Mouse (Mus musculus) embryonic facial prominence, embryonic 11.5 days (tissue): ENCODE results near the gene Eml6. TPM values are rescaled to one million over a fixed set of nuclear protein-coding genes. Genes with fewer than 3 reads are reported as not detected.
A peak's percentile ranks its signal among the peaks of the same experiment; 100 is the strongest.

ENCODE experiments used
- ATAC-seq: fragments of 200-750 bp; cut with Nextera tagmentation; replicated peaks from 2 replicates; pipeline ENCODE4 v1.8.0; 2017; ENCODE audit warnings: low read depth; ENCODE audit not compliant: insufficient number of reproducible peaks, low FRiP score, low TSS enrichment
- DNase-seq: peaks from one replicate; pipeline ENCODE4 v3.0.0-alpha.2; 2015; ENCODE audit warnings: low spot score
- H3K27ac ChIP-seq: fragments of 300-500 bp; sonication (generic); replicated peaks from 2 replicates; pipeline ENCODE4 v1.5.1; 2014; ENCODE audit warnings: mild to moderate bottlenecking, low read depth, low read length, control low read depth
- H3K27me3 ChIP-seq: fragments of 300-500 bp; sonication (generic); 2 replicates; pipeline ENCODE4 v1.6.1; 2014; ENCODE audit warnings: mild to moderate bottlenecking, low read length, moderate library complexity, mixed read lengths; ENCODE audit not compliant: control insufficient read depth, insufficient read depth
- H3K36me3 ChIP-seq: fragments of 300-500 bp; sonication (generic); replicated peaks from 2 replicates; pipeline ENCODE4 v1.6.1; 2014; ENCODE audit warnings: low read depth, mild to moderate bottlenecking, low read length, moderate library complexity, mixed read lengths; ENCODE audit not compliant: control insufficient read depth, insufficient read depth
- H3K4me1 ChIP-seq: fragments of 300-500 bp; sonication (generic); 2 replicates; pipeline ENCODE4 v1.6.1; 2014; ENCODE audit warnings: low read length, mixed read lengths; ENCODE audit not compliant: control insufficient read depth, insufficient read depth
- H3K4me2 ChIP-seq: fragments of 300-500 bp; sonication (generic); 2 replicates; pipeline ENCODE4 v1.6.1; 2014; ENCODE audit warnings: low read depth, mild to moderate bottlenecking, control low read depth, low read length, moderate library complexity
- H3K4me3 ChIP-seq: fragments of 300-500 bp; sonication (generic); 2 replicates; pipeline ENCODE4 v1.5.1; 2014; ENCODE audit warnings: low read depth, low read length, control low read depth
- H3K9ac ChIP-seq: fragments of 300-500 bp; sonication (generic); replicated peaks from 2 replicates; pipeline ENCODE4 v1.6.1; 2014; ENCODE audit warnings: mild to moderate bottlenecking, control low read depth, low read length
- H3K9me3 ChIP-seq: fragments of 300-500 bp; sonication (generic); replicated peaks from 2 replicates; pipeline ENCODE4 v1.6.1; 2016; ENCODE audit warnings: mild to moderate bottlenecking, low read length, inconsistent platforms, mixed read lengths; ENCODE audit not compliant: control insufficient read depth
- WGBS: fragments of 180-500 bp; shearing (Covaris S2); extraction: QIAGEN DNeasy Blood & Tissue Kit; methylation state at CpG from one replicate; pipeline ENCODE4 v1.1.7; 2014; 5-methylcytosine and 5-hydroxymethylcytosine counted together
- polyA plus RNA-seq: library from polyadenylated mRNA; unstranded; fragments of >200 nt; fragmentation: Nextera tagmentation; extraction: Ambion mirVana; gene quantifications from 2 replicates; pipeline ENCODE4 v1.2.1, GENCODE M21; 2014

The Eml6 gene
- polyA plus RNA-seq, 1 experiment from 2014 or later, result 0.43 TPM

GRCm38 (mm10) chr11:29739752-29740151, 286.1 kb downstream of the Eml6 start:
- no peak overlapping the region for H3K27ac ChIP-seq
- H3K4me1 ChIP-seq, result no peaks in the 10 kb centered on the region
- H3K9me3 ChIP-seq, result no peaks in the 10 kb centered on the region
- WGBS, result 97% methylated on average over 2 of the region's 2 CpGs
- ATAC-seq, result no peak; the same call in 1 of the 2 replicates
- H3K9ac ChIP-seq, result no peak overlapping the region
- H3K4me2 ChIP-seq, result no peak overlapping the region
- no peak for DNase-seq
- H3K27me3 ChIP-seq, result no peaks in the 10 kb centered on the region
- H3K4me3 ChIP-seq, result no peak overlapping the region
- no peaks in the 10 kb centered on the region for H3K36me3 ChIP-seq

- Histone ChIP-seq H3K4me3 (no peak overlapping the region), H3K27ac (no peak overlapping the region), H3K4me2 (no peak overlapping the region), H3K36me3 (no peaks in the 10 kb centered on the region), H3K27me3 (no peaks in the 10 kb centered on the region), H3K4me1 (no peaks in the 10 kb centered on the region), H3K9ac (no peak overlapping the region), H3K9me3 (no peaks in the 10 kb centered on the region)
- ATAC-seq (no peak), DNase-seq (no peak)
- WGBS, result 81% methylated on average over 1 of the region's 1 CpGs
Measured at GRCm38 (mm10) chr11:29727901-29728300, 297.9 kb downstream of the Eml6 start.

- Histone ChIP-seq H3K36me3 (no peaks in the 10 kb centered on the region), H3K4me3 (no peak overlapping the region), H3K4me1 (no peaks in the 10 kb centered on the region), H3K27ac (no peak overlapping the region), H3K4me2 (no peak overlapping the region), H3K9me3 (no peaks in the 10 kb centered on the region), H3K9ac (no peak overlapping the region), H3K27me3 (no peaks in the 10 kb centered on the region)
- 67% methylated on average over 1 of the region's 1 CpGs for WGBS
- DNase-seq (no peak), ATAC-seq (no peak)
Measured at GRCm38 (mm10) chr11:29725610-29726009, 300.2 kb downstream of the Eml6 start.

- ATAC-seq, result no peak
- Histone ChIP-seq H3K4me2 (no peak overlapping the region), H3K9ac (no peak overlapping the region), H3K9me3 (no peaks in the 10 kb centered on the region), H3K27me3 (no peaks in the 10 kb centered on the region), H3K4me1 (no peaks in the 10 kb centered on the region), H3K4me3 (no peak overlapping the region), H3K36me3 (no peaks in the 10 kb centered on the region), H3K27ac (no peak overlapping the region)
- DNase-seq, result no peak
Measured at GRCm38 (mm10) chr11:29725167-29725566, 300.7 kb downstream of the Eml6 start.

- no peak for DNase-seq
- Histone ChIP-seq H3K9me3 (no peaks in the 10 kb centered on the region), H3K36me3 (no peaks in the 10 kb centered on the region), H3K9ac (no peak overlapping the region), H3K4me3 (no peak overlapping the region), H3K27ac (no peak overlapping the region), H3K4me2 (no peak overlapping the region), H3K4me1 (no peaks in the 10 kb centered on the region), H3K27me3 (no peaks in the 10 kb centered on the region)
- no peak for ATAC-seq
- 96% methylated on average over 2 of the region's 2 CpGs for WGBS
Measured at GRCm38 (mm10) chr11:29724213-29724612, 301.6 kb downstream of the Eml6 start.

- WGBS, result 75% methylated on average over 1 of the region's 1 CpGs
- DNase-seq, result no peak
- H3K27me3 ChIP-seq, result no peaks in the 10 kb centered on the region
- H3K9ac ChIP-seq, result no peak overlapping the region
- no peaks in the 10 kb centered on the region for H3K4me1 ChIP-seq
- no peak overlapping the region for H3K4me3 ChIP-seq
- no peaks in the 10 kb centered on the region for H3K9me3 ChIP-seq
- no peak for ATAC-seq
- no peak overlapping the region for H3K4me2 ChIP-seq
- no peaks in the 10 kb centered on the region for H3K36me3 ChIP-seq
- no peak overlapping the region for H3K27ac ChIP-seq
Measured at GRCm38 (mm10) chr11:29719597-29719996, 306.2 kb downstream of the Eml6 start.

- ATAC-seq (no peak), DNase-seq (peak; percentile 11)
- Histone ChIP-seq H3K9me3 (no peaks in the 10 kb centered on the region), H3K36me3 (no peaks in the 10 kb centered on the region), H3K4me2 (no peak overlapping the region), H3K4me1 (no peaks in the 10 kb centered on the region), H3K4me3 (no peak overlapping the region), H3K9ac (no peak overlapping the region), H3K27me3 (no peaks in the 10 kb centered on the region), H3K27ac (no peak overlapping the region)
- 59% methylated on average over 6 of the region's 6 CpGs for WGBS
Measured at GRCm38 (mm10) chr11:29718541-29718940, 307.3 kb downstream of the Eml6 start.

GRCm38 (mm10) chr11:29715499-29715898, 310.3 kb downstream of the Eml6 start:
- WGBS, result 96% methylated on average over 3 of the region's 3 CpGs
- Histone ChIP-seq H3K9me3 (no peaks in the 10 kb centered on the region), H3K9ac (no peak overlapping the region), H3K4me2 (no peak overlapping the region), H3K4me1 (no peaks in the 10 kb centered on the region), H3K27me3 (no peaks in the 10 kb centered on the region), H3K27ac (no peak overlapping the region), H3K4me3 (no peak overlapping the region), H3K36me3 (no peaks in the 10 kb centered on the region)
- ATAC-seq (no peak), DNase-seq (no peak)
